Mouse (Mus musculus) gastrocnemius, adult 18-20 months (tissue): ENCODE measurements around the gene Ina. TPM values are rescaled to one million over a fixed set of nuclear protein-coding genes. Genes with fewer than 3 reads are reported as not detected.

Experiments used
- DNase-seq: peaks from one replicate; pipeline ENCODE4 v3.0.0; 2021; ENCODE audit warnings: low spot score
- total RNA-seq, 2 experiments: library from RNA; stranded (reverse); gene quantifications; 2 replicates each; pipeline ENCODE4 v1.2.3; 2021

Gene Ina
- total RNA-seq, 2 experiments from 2014 or later: not detected

- DNase-seq: peak; percentile 66
Observed at GRCm38 (mm10) chr19:47050271-47051032, 36.0 kb downstream of the Ina start, which contains the start of gene Pcgf6. Gene Pcgf6 (minus strand): TSS chr19:47050906.

GRCm38 (mm10) chr19:47052927-47053326 lies 38.4 kb downstream of the Ina start:
- DNase-seq: no peak

GRCm38 (mm10) chr19:47053471-47053870 lies 39.0 kb downstream of the Ina start:
- no peak for DNase-seq

GRCm38 (mm10) chr19:47057684-47058083 lies 43.2 kb downstream of the Ina start:
- DNase-seq: no peak

GRCm38 (mm10) chr19:47065860-47066259 lies 51.4 kb downstream of the Ina start:
- no peak for DNase-seq

GRCm38 (mm10) chr19:47067096-47067882 lies 52.8 kb downstream of the Ina start, which contains the start of gene Taf5:
Gene Taf5 (plus strand): TSS chr19:47067746.
- peak; percentile 99 for DNase-seq

- DNase-seq: peak; percentile 84
Observed at GRCm38 (mm10) chr19:47067924-47068611, 53.6 kb downstream of the Ina start.

Other genes with a start within 250 kb of the Ina start
- 10 to 100 TPM; 11.4 to 12.3 TPM for gene Nt5c2, start 455 bp downstream of the Ina start, total RNA-seq
- gene Pcgf6, start 36.2 kb downstream of the Ina start, total RNA-seq: 1 to 10 TPM; 4.6 to 4.8 TPM
- gene Taf5, start 53.0 kb downstream of the Ina start, total RNA-seq: 1 to 10 TPM; 2.3 to 2.4 TPM
- 1,000 to 10,000 TPM; 1,130 to 1,186 TPM for gene Usmg5, start 75.9 kb downstream of the Ina start, total RNA-seq
- 1 to 10 TPM; 7.4 to 8.0 TPM for gene Pdcd11, start 76.1 kb downstream of the Ina start, total RNA-seq
- 1 to 10 TPM; 1.0 to 1.2 TPM for gene Calhm2, start 123.6 kb downstream of the Ina start, total RNA-seq
- not detected for gene Calhm1, start 129.6 kb downstream of the Ina start, total RNA-seq
- gene Calhm3, start 143.1 kb downstream of the Ina start, total RNA-seq: not detected
- gene Neurl1a, start 164.1 kb downstream of the Ina start, total RNA-seq: 100 to 1,000 TPM; 131 to 137 TPM